Mouse (Mus musculus) liver, embryonic 14.5 days (tissue): Measurements from ENCODE around the gene Larp4b. TPM values are rescaled to one million over a fixed set of nuclear protein-coding genes. Genes with fewer than 3 reads are reported as not detected.

Experiments used
- ATAC-seq: fragments of 200-750 bp; cut with Nextera tagmentation; 2 replicates; pipeline ENCODE4 v1.8.0; 2017; ENCODE audit warnings: moderate number of reproducible peaks, mild to moderate bottlenecking, moderate library complexity; ENCODE audit not compliant: insufficient read depth
- DNase-seq, 3 experiments: peaks; one replicate each; pipeline ENCODE4 v3.0.0-alpha.2; 2012 to 2013; ENCODE audit warnings: low read depth in 3 of 3, low spot score in 3 of 3
- H3K27ac ChIP-seq: fragments of 300-500 bp; sonication (generic); 2 replicates; pipeline ENCODE4 v1.5.1; 2014; ENCODE audit warnings: moderate library complexity, mild to moderate bottlenecking, control low read depth, inconsistent platforms
- H3K27me3 ChIP-seq: fragments of 300-500 bp; sonication (generic); 2 replicates; pipeline ENCODE4 v1.6.1; 2014; ENCODE audit warnings: mild to moderate bottlenecking, low read length, moderate library complexity; ENCODE audit not compliant: control insufficient read depth, insufficient read depth
- H3K36me3 ChIP-seq: fragments of 300-500 bp; sonication (generic); replicated peaks from 2 replicates; pipeline ENCODE4 v1.6.1; 2014; ENCODE audit warnings: low read depth; ENCODE audit not compliant: control insufficient read depth, insufficient read depth
- H3K4me1 ChIP-seq, 2 experiments: fragments of 200-500 bp in 1 of 2; fragments of 300-500 bp in 1 of 2; sonication (generic) in 1 of 2; replicated peaks; 2 replicates each; pipeline ENCODE4 v1.6.1; 2012 to 2014; ENCODE audit warnings: antibody characterized with exemption in 1 of 2, inconsistent platforms in 1 of 2, low read length in 1 of 2; ENCODE audit not compliant: control insufficient read depth in 2 of 2, insufficient read depth in 2 of 2
- H3K4me2 ChIP-seq: fragments of 300-500 bp; sonication (generic); 2 replicates; pipeline ENCODE4 v1.6.1; 2014; ENCODE audit warnings: low read depth, mild to moderate bottlenecking, control low read depth, moderate library complexity
- H3K4me3 ChIP-seq, 2 experiments: fragments of 200-500 bp in 1 of 2; fragments of 300-500 bp in 1 of 2; sonication (generic) in 1 of 2; 2 replicates each; pipeline ENCODE4 v1.5.1; 2012 to 2014; ENCODE audit warnings: low read depth in 2 of 2, low read length in 2 of 2, mild to moderate bottlenecking in 2 of 2, control low read depth in 1 of 2, inconsistent platforms in 1 of 2, moderate library complexity in 1 of 2; ENCODE audit not compliant: insufficient read depth in 1 of 2
- H3K9ac ChIP-seq: fragments of 300-500 bp; sonication (generic); replicated peaks from 2 replicates; pipeline ENCODE4 v1.6.1; 2014; ENCODE audit warnings: mild to moderate bottlenecking, control low read depth, moderate library complexity
- H3K9me3 ChIP-seq: fragments of 300-500 bp; sonication (generic); 2 replicates; pipeline ENCODE4 v1.6.1; 2016; ENCODE audit warnings: low read length, mixed read lengths; ENCODE audit not compliant: control insufficient read depth
- CTCF ChIP-seq: IDR thresholded peaks from 2 replicates; pipeline ENCODE4 v1.5.1; 2016; ENCODE audit warnings: antibody characterized with exemption, low read depth, control low read depth
- EP300 ChIP-seq: IDR thresholded peaks from 2 replicates; pipeline ENCODE4 v1.6.1; 2016; ENCODE audit warnings: antibody characterized with exemption, low read depth
- WGBS: fragments of 180-500 bp; shearing (Covaris S2); extraction: QIAGEN DNeasy Blood & Tissue Kit; methylation state at CpG from one replicate; pipeline ENCODE4 v1.1.7; 2014; ENCODE audit not compliant: insufficient replicate concordance; 5-methylcytosine and 5-hydroxymethylcytosine counted together
- polyA plus RNA-seq, 2 experiments: library from polyadenylated mRNA; depleted of rRNA in 1 of 2; stranded (reverse) in 1 of 2; unstranded in 1 of 2; fragments of >200 nt; fragmentation: Nextera tagmentation in 1 of 2; extraction: Ambion mirVana in 1 of 2; gene quantifications; 2 replicates each; pipeline versions ENCODE4 v1.2.1 to v1.2.3; 2012 to 2014

The Larp4b gene
- polyA plus RNA-seq, 2 experiments: 16.5 to 27.7 TPM

GRCm38 (mm10) chr13:9173414-9173813 is 79.7 kb downstream of the Larp4b start:
- H3K36me3 ChIP-seq: peaks cover 50% of the 10 kb centered on the region

DNA sequence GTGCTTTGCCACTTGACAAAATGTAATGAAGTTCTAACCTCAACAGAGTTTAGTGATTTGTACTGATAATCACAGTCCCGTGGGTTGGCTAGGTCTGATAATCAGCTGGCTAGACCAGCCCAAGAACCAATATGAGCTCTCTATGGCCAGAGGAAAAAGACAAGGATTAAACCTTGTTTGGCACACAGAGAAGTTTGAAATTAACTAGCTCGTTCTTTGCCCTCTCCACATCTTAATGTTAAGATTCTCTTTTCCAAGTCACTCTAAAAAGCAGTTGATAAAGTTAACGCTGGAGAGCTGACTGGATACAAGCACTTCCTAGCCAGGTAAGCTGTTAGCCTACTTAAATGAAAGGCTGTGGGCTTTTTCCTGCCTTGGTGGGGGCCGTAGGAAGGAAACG is 81.5 kb downstream of the Larp4b start:
- H3K9me3 ChIP-seq: no peaks in the 10 kb centered on the region
- no peak overlapping the region for H3K27ac ChIP-seq
- peaks cover 33% of the 10 kb centered on the region for H3K36me3 ChIP-seq
- DNase-seq (no peak), ATAC-seq (no peak)
- TF ChIP-seq EP300 (no peak), CTCF (no peak)
- no peak overlapping the region for H3K9ac ChIP-seq
- no peak overlapping the region for H3K4me2 ChIP-seq
- no peaks in the 10 kb centered on the region for H3K27me3 ChIP-seq
- 69% methylated on average over 5 of the region's 5 CpGs for WGBS
- H3K4me3 ChIP-seq: no peak overlapping the region
- H3K4me1 ChIP-seq: no peaks in the 10 kb centered on the region

More at GRCm38 (mm10) chr13:9173414-9173813, 79.7 kb downstream of the Larp4b start:
- Histone ChIP-seq H3K4me3 (no peak overlapping the region), H3K9me3 (no peaks in the 10 kb centered on the region), H3K27ac (no peak overlapping the region), H3K4me2 (no peak overlapping the region), H3K4me1 (no peaks in the 10 kb centered on the region), H3K9ac (no peak overlapping the region), H3K27me3 (no peaks in the 10 kb centered on the region)
- ATAC-seq: no peak
- DNase-seq: peak in 1 of 3 experiments; percentile 14
- TF ChIP-seq EP300 (no peak), CTCF (no peak)
- 39% methylated on average over 3 of the region's 3 CpGs for WGBS

- WGBS: 74% methylated on average over 4 of the region's 4 CpGs
- no peak for TF ChIP-seq EP300
- no peak for TF ChIP-seq CTCF
- Histone ChIP-seq H3K9me3 (no peaks in the 10 kb centered on the region), H3K27me3 (no peaks in the 10 kb centered on the region), H3K9ac (no peak overlapping the region), H3K4me3 (no peak overlapping the region), H3K27ac (no peak overlapping the region), H3K4me2 (no peak overlapping the region), H3K4me1 (no peaks in the 10 kb centered on the region; a peak in 1 of 4 replicates), H3K36me3 (peaks cover 7% of the 10 kb centered on the region)
- no peak for ATAC-seq
- DNase-seq: no peak
Observed at GRCm38 (mm10) chr13:9178270-9178669, 84.6 kb downstream of the Larp4b start.

DNA sequence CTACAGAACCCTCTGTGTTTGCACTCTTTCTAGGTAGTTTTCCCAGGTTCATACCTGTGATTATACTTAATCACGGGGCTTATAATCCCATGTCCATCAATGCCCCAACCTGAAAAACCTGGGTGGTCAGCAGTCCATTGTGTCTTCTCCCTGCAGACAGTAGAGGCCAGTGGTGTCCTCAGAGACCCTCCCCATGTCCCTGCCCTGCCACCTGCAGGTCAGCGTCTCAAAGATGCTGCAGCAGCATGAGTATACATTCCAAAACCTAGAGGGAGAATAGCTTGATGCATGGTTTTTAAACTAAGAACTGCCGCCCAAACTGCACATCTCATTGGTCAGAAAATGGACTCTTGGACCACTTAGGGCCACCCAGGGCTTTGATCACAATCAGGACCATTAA is 85.0 kb downstream of the Larp4b start:
- H3K4me3 ChIP-seq: no peak overlapping the region
- no peaks in the 10 kb centered on the region for H3K9me3 ChIP-seq
- H3K4me2 ChIP-seq: no peak overlapping the region
- DNase-seq (no peak), ATAC-seq (no peak)
- no peaks in the 10 kb centered on the region for H3K27me3 ChIP-seq
- WGBS: 68% methylated on average over 3 of the region's 3 CpGs
- H3K36me3 ChIP-seq: peaks cover 3% of the 10 kb centered on the region
- no peaks in the 10 kb centered on the region; a peak in 1 of 4 replicates for H3K4me1 ChIP-seq
- TF ChIP-seq EP300: no peak
- peak; percentile 19; the same call in 1 of the 2 replicates for TF ChIP-seq CTCF
- H3K27ac ChIP-seq: no peak overlapping the region
- H3K9ac ChIP-seq: no peak overlapping the region

DNA sequence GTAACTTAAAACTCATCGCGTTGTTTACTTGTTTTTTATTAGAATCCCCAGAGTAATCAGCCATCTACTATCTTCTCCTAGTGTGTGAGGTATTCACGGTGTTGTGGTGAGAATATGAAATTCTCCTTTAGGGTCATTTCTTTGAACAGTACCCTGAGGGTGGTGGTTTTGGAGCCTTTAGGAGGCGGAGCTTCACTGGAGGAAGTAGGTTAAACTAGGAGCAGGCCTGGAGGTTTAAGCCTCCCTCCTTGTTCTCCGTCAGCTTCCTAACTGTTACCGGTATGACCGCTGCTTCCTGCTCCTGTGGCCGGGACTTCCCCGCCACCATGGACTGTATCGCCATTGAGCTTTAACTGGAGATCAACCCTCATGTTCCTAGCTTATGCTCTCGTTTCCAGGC is 86.5 kb downstream of the Larp4b start:
- Histone ChIP-seq H3K4me3 (no peak overlapping the region), H3K27me3 (no peaks in the 10 kb centered on the region), H3K9ac (no peak overlapping the region; the same call in 1 of the 2 replicates), H3K4me2 (peak overlapping the region; percentile 18; the same call in 1 of the 2 replicates), H3K36me3 (no peaks in the 10 kb centered on the region), H3K4me1 (no peaks in the 10 kb centered on the region; a peak in 1 of 4 replicates), H3K27ac (no peak overlapping the region), H3K9me3 (no peaks in the 10 kb centered on the region)
- TF ChIP-seq CTCF (no peak), EP300 (no peak)
- WGBS: 20% methylated on average over 11 of the region's 11 CpGs
- ATAC-seq (0 out of 2 replicates have a peak, but pooled peaks have one; percentile 16), DNase-seq (no peak)
